Mouse (Mus musculus) intestine, postnatal 0 days (tissue): ENCODE measurements around the gene Serpinb2. TPM values are rescaled to one million over a fixed set of nuclear protein-coding genes. Genes with fewer than 3 reads are reported as not detected.

Source experiments
- ATAC-seq: fragments of 200-750 bp; cut with Nextera tagmentation; 2 replicates; pipeline ENCODE4 v1.8.0; 2017; ENCODE audit warnings: mild to moderate bottlenecking, moderate TSS enrichment, moderate library complexity
- H3K27ac ChIP-seq: fragments of 300-500 bp; sonication (generic); 2 replicates; pipeline ENCODE4 v1.5.1; 2014; ENCODE audit warnings: mild to moderate bottlenecking, low read depth, low read length, moderate library complexity
- H3K27me3 ChIP-seq: fragments of 300-500 bp; sonication (generic); replicated peaks from 2 replicates; pipeline ENCODE4 v1.6.1; 2014; ENCODE audit warnings: low read length, mixed read lengths; ENCODE audit not compliant: control insufficient read depth, insufficient read depth
- H3K36me3 ChIP-seq: fragments of 300-500 bp; sonication (generic); 2 replicates; pipeline ENCODE4 v1.6.1; 2014; ENCODE audit warnings: mild to moderate bottlenecking, moderate library complexity; ENCODE audit not compliant: control insufficient read depth, insufficient read depth
- H3K4me1 ChIP-seq: fragments of 300-500 bp; sonication (generic); replicated peaks from 2 replicates; pipeline ENCODE4 v1.6.1; 2014; ENCODE audit warnings: antibody characterized with exemption, low read length, mixed read lengths; ENCODE audit not compliant: control insufficient read depth, insufficient read depth
- H3K4me2 ChIP-seq: fragments of 300-500 bp; sonication (generic); replicated peaks from 2 replicates; pipeline ENCODE4 v1.6.1; 2014; ENCODE audit warnings: low read depth, mild to moderate bottlenecking, moderate library complexity
- H3K4me3 ChIP-seq: fragments of 300-500 bp; sonication (generic); 2 replicates; pipeline ENCODE4 v1.5.1; 2014; ENCODE audit warnings: low read depth, low read length
- H3K9ac ChIP-seq: fragments of 300-500 bp; sonication (generic); 2 replicates; pipeline ENCODE4 v1.6.1; 2014; ENCODE audit warnings: mild to moderate bottlenecking, low read depth, low read length
- H3K9me3 ChIP-seq: fragments of 300-500 bp; sonication (generic); 2 replicates; pipeline ENCODE4 v1.6.1; 2016; ENCODE audit warnings: mixed run types; ENCODE audit not compliant: control insufficient read depth
- CTCF ChIP-seq: sonication (generic); IDR thresholded peaks from 2 replicates; pipeline ENCODE4 v1.5.1; 2016; ENCODE audit warnings: low read depth, mild to moderate bottlenecking, control low read depth, antibody characterized with exemption, moderate library complexity
- WGBS: fragments of 180-500 bp; shearing (Covaris S2); extraction: QIAGEN DNeasy Blood & Tissue Kit; methylation state at CpG from one replicate; pipeline ENCODE4 v1.1.7; 2014; 5-methylcytosine and 5-hydroxymethylcytosine counted together
- polyA plus RNA-seq: library from polyadenylated mRNA; unstranded; fragments of >200 nt; fragmentation: Nextera tagmentation; extraction: Ambion mirVana; gene quantifications from 2 replicates; pipeline ENCODE4 v1.2.1, GENCODE M21; 2015

The Serpinb2 gene
- polyA plus RNA-seq, 1 experiment from 2014 or later: not detected

DNA sequence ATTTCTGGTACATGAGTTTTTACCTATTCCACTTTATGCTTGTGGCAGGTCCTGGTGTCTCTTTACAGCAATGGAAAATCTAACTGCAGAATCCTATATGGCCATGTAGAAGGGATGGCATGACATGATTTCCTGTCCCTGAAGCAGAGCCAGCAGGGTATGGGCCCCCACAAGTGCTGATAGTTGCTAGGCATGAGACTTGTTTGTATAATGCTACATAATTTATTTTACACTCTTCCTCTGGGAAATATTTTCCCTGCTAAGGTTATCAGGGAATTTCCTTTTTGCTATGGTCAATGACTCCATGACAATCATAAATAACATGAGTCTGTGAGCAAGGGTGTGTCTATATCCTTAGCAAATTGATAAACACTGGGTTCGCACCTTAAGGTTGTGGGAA, 66.3 kb downstream of the Serpinb2 start:
- TF ChIP-seq CTCF: no peak
- no peak overlapping the region for H3K4me2 ChIP-seq
- no peak overlapping the region for H3K4me3 ChIP-seq
- no peak overlapping the region for H3K27ac ChIP-seq
- no peaks in the 10 kb centered on the region for H3K9me3 ChIP-seq
- no peak overlapping the region for H3K9ac ChIP-seq
- ATAC-seq: no peak
- no peaks in the 10 kb centered on the region for H3K4me1 ChIP-seq
- WGBS: 56% methylated on average over 1 of the region's 1 CpGs
- H3K27me3 ChIP-seq: no peaks in the 10 kb centered on the region
- H3K36me3 ChIP-seq: no peaks in the 10 kb centered on the region

DNA sequence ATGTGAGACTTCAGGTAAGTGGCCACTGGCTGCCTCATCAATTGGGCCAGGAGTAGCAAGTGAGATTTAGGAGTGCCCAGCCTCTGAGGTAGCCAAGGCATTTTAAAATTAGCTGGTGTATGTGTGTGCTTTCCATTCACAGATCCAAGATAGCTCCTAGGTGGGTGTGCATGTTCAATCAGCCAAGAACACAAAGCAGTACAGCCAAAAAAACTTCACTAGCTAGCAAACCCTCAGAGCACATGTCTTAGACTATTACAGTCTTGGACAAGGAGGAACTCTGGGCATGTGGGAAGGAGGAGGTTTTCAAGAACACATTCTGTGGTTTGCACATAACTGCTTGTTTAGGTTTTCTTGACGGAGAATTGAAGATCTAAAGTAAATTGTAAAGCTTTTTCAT, 70.0 kb downstream of the Serpinb2 start:
- TF ChIP-seq CTCF: no peak
- H3K4me1 ChIP-seq: no peaks in the 10 kb centered on the region
- no peaks in the 10 kb centered on the region for H3K9me3 ChIP-seq
- no peak for ATAC-seq
- H3K9ac ChIP-seq: no peak overlapping the region
- no peak overlapping the region for H3K4me3 ChIP-seq
- H3K27me3 ChIP-seq: no peaks in the 10 kb centered on the region
- H3K36me3 ChIP-seq: no peaks in the 10 kb centered on the region
- no peak overlapping the region for H3K27ac ChIP-seq
- 51% methylated on average over 1 of the region's 1 CpGs for WGBS
- H3K4me2 ChIP-seq: no peak overlapping the region

DNA sequence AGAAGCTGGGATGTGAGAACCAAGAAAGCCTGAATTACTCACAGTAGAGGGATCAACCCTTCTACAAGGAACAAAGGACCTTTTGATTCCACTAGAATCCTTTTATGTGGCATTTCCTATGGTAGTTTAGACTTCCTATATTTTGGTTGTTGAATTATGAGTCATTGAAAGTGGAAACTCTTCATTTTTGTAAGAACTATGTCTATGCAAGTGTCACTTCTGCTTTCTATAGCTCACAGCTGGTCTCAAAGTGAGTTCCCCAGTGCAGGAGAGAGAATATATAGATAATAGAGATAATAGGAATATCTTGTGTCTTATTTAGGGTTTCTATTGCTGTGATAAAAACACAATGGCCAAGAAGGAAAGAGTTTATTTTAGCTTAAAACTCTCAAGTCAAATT, 71.7 kb downstream of the Serpinb2 start:
- Histone ChIP-seq H3K27me3 (no peaks in the 10 kb centered on the region), H3K4me3 (no peak overlapping the region), H3K4me2 (no peak overlapping the region), H3K9ac (no peak overlapping the region), H3K27ac (no peak overlapping the region), H3K4me1 (no peaks in the 10 kb centered on the region), H3K36me3 (no peaks in the 10 kb centered on the region), H3K9me3 (no peaks in the 10 kb centered on the region)
- ATAC-seq: no peak
- no peak for TF ChIP-seq CTCF

- TF ChIP-seq CTCF: no peak
- H3K4me2 ChIP-seq: no peak overlapping the region
- H3K27me3 ChIP-seq: no peaks in the 10 kb centered on the region
- no peak for ATAC-seq
- no peak overlapping the region for H3K27ac ChIP-seq
- no peaks in the 10 kb centered on the region for H3K36me3 ChIP-seq
- H3K9me3 ChIP-seq: no peaks in the 10 kb centered on the region
- 33% methylated on average over 1 of the region's 1 CpGs for WGBS
- H3K9ac ChIP-seq: no peak overlapping the region
- no peak overlapping the region for H3K4me3 ChIP-seq
- H3K4me1 ChIP-seq: no peaks in the 10 kb centered on the region
Measured at GRCm38 (mm10) chr1:107583958-107584376, 72.7 kb downstream of the Serpinb2 start.

DNA sequence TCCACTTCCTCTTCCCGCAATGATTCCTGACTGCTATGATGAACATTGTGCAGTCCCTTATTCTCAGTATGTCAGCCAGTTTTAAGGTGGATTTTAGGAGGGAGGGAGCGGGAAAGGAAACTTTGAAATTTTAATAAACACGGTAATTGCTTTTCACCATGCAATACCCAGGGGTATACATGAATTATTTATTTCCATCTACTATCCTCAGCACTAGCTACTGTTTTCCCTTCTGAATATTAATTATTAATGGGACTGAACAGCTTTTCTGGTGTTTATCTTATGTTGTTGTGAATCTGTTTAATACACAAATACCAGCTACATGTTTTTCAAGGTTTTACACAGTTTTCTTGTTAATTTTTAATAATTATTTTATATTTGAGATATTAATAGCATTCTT, 73.7 kb downstream of the Serpinb2 start:
- H3K4me2 ChIP-seq: no peak overlapping the region
- H3K9me3 ChIP-seq: no peaks in the 10 kb centered on the region
- no peak for TF ChIP-seq CTCF
- no peaks in the 10 kb centered on the region for H3K36me3 ChIP-seq
- WGBS: 82% methylated on average over 3 of the region's 3 CpGs
- no peaks in the 10 kb centered on the region for H3K27me3 ChIP-seq
- H3K9ac ChIP-seq: no peak overlapping the region
- H3K4me1 ChIP-seq: no peaks in the 10 kb centered on the region
- H3K4me3 ChIP-seq: no peak overlapping the region
- H3K27ac ChIP-seq: no peak overlapping the region
- no peak for ATAC-seq

Other genes starting within 250 kb of the Serpinb2 start
- not detected in 2 replicates for gene Serpinb3b, start 233.1 kb upstream of the Serpinb2 start, polyA plus RNA-seq
- gene Serpinb3c, start 233.1 kb upstream of the Serpinb2 start, polyA plus RNA-seq: not detected in 2 replicates
- gene Serpinb11, start 150.2 kb upstream of the Serpinb2 start, polyA plus RNA-seq: not detected in 2 replicates
- not detected in 2 replicates for gene Serpinb7, start 111.8 kb upstream of the Serpinb2 start, polyA plus RNA-seq
- 0.90 and 1.5 TPM in 2 replicates for gene Serpinb8, start 78.6 kb downstream of the Serpinb2 start, polyA plus RNA-seq